Mouse (Mus musculus): ENCODE results near the gene Cpsf6. TPM values are rescaled to one million over a fixed set of nuclear protein-coding genes. Genes with fewer than 3 reads are reported as not detected.

Gene Cpsf6
- polyA plus RNA-seq, 1 experiment from 2014 or later = 41.5 TPM

- no peak overlapping the region for H3K27ac ChIP-seq
- 78% methylated on average over 5 of the region's 5 CpGs for WGBS (ENCODE audit: missing documents)
- no peaks in the 10 kb centered on the region for H3K79me2 ChIP-seq (ENCODE audit: inconsistent target)
- no peaks in the 10 kb centered on the region for H3K36me3 ChIP-seq (ENCODE audit: inconsistent target)
- H3K4me3 ChIP-seq (ENCODE audit: inconsistent target) = no peak overlapping the region
Measured at GRCm38 (mm10) chr10:117322630-117323029, 57.2 kb downstream of the Cpsf6 start.

DNA sequence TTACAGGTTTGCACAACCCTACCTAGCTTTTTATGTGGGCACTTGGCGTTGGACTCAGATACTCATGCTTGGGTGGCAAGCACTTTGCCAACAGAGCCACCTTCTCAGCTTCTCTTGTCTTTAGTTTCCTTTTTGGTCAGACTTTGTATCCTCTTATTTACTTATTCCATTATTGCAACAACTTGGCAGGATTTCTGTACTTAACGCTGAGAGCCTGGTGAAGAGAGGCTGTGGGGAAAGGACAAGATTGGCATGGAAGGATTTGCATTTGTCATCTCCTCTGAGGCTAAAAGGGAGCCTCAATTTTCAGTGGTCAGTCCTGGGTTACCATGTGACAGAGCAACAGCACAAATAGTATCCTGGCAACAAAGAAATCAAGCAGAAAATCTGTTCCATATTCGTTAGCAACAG lies 59.2 kb downstream of the Cpsf6 start:
- H3K4me3 ChIP-seq (ENCODE audit: inconsistent target) = no peak overlapping the region
- H3K36me3 ChIP-seq (ENCODE audit: inconsistent target) = no peaks in the 10 kb centered on the region
- H3K27ac ChIP-seq = no peak overlapping the region
- 75% methylated on average over 3 of the region's 3 CpGs for WGBS (ENCODE audit: missing documents)
- H3K79me2 ChIP-seq (ENCODE audit: inconsistent target) = no peaks in the 10 kb centered on the region

DNA sequence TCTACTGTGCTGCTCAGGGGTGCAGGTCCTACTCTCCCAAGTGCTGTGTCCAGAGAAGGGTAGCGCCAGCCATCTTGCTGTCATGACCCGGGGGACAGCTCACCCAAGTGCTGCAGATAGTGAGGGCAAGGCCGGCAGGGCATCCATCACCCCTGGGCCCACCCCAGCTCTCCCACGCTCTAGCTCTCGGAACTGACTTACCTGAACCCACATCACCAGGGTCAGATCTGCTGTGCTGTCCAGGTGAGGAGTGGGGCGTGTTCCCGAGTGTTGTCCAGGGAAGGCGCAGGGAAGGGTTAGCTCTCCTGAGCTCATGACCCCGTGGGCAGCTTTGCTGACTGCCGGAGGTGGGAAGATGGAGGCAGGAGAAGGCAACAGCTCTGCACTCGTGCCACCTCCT lies 63.4 kb downstream of the Cpsf6 start:
- no peak overlapping the region for H3K27ac ChIP-seq
- 97% methylated on average over 10 of the region's 11 CpGs for WGBS (ENCODE audit: missing documents)

GRCm38 (mm10) chr10:117313133-117313532 lies 66.7 kb downstream of the Cpsf6 start:
- no peaks in the 10 kb centered on the region for H3K79me2 ChIP-seq (ENCODE audit: inconsistent target)
- H3K27ac ChIP-seq = no peak overlapping the region
- 56% methylated on average over 2 of the region's 2 CpGs for WGBS (ENCODE audit: missing documents)
- H3K36me3 ChIP-seq (ENCODE audit: inconsistent target) = no peaks in the 10 kb centered on the region
- H3K4me3 ChIP-seq (ENCODE audit: inconsistent target) = no peak overlapping the region

More for the DNA sequence above, 63.4 kb downstream of the Cpsf6 start:
- H3K79me2 ChIP-seq (ENCODE audit: inconsistent target) = no peaks in the 10 kb centered on the region
- H3K4me3 ChIP-seq (ENCODE audit: inconsistent target) = no peak overlapping the region
- H3K36me3 ChIP-seq (ENCODE audit: inconsistent target) = no peaks in the 10 kb centered on the region

GRCm38 (mm10) chr10:117312168-117312567 lies 67.6 kb downstream of the Cpsf6 start:
- H3K36me3 ChIP-seq (ENCODE audit: inconsistent target) = no peaks in the 10 kb centered on the region
- H3K4me3 ChIP-seq (ENCODE audit: inconsistent target) = no peak overlapping the region
- no peaks in the 10 kb centered on the region for H3K79me2 ChIP-seq (ENCODE audit: inconsistent target)
- no peak overlapping the region for H3K27ac ChIP-seq
- 96% methylated on average over 7 of the region's 8 CpGs for WGBS (ENCODE audit: missing documents)

DNA sequence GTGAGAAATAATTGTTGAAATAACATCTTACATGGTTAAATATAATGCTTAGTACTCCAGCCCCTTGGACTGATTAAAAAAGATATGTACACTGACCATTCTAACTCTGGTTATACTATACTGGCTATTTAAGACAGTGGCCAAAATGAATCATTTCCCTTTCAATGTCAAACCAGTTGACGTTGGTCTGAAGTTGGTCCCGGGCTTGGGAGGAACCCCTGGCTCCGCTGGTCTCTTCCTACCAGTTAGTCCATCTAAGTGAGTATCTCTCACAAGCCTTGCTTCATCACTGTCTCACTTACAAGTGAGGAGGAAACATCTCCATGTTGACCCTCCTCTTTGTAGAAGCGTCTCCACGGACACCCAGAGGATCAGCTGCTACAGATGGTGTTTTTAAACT lies 75.4 kb downstream of the Cpsf6 start:
- Histone ChIP-seq H3K36me3 (ENCODE audit: inconsistent target) (no peaks in the 10 kb centered on the region), H3K27ac (peak overlapping the region; percentile 96), H3K4me3 (ENCODE audit: inconsistent target) (no peak overlapping the region), H3K79me2 (ENCODE audit: inconsistent target) (no peaks in the 10 kb centered on the region)
- WGBS (ENCODE audit: missing documents) = 49% methylated on average over 5 of the region's 5 CpGs

DNA sequence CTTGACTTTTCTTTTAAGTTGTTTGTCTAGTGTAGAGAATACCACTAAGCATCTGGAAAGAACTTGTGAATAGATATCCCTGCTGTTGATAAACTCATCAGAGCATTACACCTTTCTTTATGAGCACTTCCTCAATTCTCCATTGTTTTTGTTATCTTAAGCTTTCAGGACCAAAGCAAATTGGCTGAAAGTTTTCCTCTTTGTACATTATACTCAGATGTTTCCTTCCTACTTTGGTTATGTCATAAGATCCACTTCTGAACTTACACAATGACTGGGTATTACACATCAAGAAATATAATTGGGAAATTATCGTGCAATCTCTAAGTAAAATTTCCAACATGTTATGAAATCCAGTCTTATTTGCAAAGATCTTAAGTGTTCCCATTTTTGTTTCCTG lies 78.1 kb downstream of the Cpsf6 start:
- Histone ChIP-seq H3K79me2 (ENCODE audit: inconsistent target) (no peaks in the 10 kb centered on the region), H3K27ac (peak overlapping the region; percentile 96), H3K36me3 (ENCODE audit: inconsistent target) (no peaks in the 10 kb centered on the region), H3K4me3 (ENCODE audit: inconsistent target) (no peak overlapping the region)
- WGBS (ENCODE audit: missing documents) = 6% methylated on average over 1 of the region's 1 CpGs

DNA sequence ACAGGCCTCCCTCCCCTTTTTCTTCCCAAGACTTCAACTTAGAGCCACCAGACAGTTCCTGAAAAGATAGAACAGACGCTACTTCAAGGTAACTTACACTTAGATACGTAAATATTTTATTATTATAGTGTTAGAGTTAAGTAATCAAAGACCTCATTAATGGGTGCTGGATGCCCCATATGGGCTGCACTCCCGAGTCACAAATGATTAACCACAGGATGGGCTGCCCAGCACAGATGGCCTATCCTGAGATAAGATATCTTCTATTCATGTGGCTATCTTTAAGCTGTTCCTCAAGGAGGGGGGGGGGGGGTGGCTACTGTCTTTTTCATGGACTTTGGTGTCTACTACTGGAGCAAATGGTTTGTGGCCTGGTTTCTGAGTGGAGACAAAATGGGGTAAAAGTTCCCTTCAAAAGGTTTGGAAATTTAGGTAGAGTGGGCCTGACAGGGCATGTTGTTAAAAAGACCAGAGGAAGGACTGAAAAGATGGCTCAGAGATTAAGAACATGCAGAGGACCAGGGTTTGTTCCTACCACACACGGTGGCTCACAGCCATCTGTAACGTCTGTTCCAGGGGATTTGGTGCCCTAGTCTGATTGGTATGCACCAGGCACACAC lies 79.8 kb downstream of the Cpsf6 start:
- no peak overlapping the region for H3K4me3 ChIP-seq (ENCODE audit: inconsistent target)
- H3K27ac ChIP-seq = peak overlapping the region; percentile 96
- whole genome bisulfite sequencing (ENCODE audit: missing documents) = 59% methylated on average over 4 of the region's 5 CpGs
- H3K79me2 ChIP-seq (ENCODE audit: inconsistent target) = no peaks in the 10 kb centered on the region
- no peaks in the 10 kb centered on the region for H3K36me3 ChIP-seq (ENCODE audit: inconsistent target)

GRCm38 (mm10) chr10:117299106-117299505 lies 80.7 kb downstream of the Cpsf6 start:
- WGBS (ENCODE audit: missing documents) = 98% methylated on average over 4 of the region's 4 CpGs
- H3K27ac ChIP-seq = no peak overlapping the region; the same call in 1 of the 2 replicates

DNA sequence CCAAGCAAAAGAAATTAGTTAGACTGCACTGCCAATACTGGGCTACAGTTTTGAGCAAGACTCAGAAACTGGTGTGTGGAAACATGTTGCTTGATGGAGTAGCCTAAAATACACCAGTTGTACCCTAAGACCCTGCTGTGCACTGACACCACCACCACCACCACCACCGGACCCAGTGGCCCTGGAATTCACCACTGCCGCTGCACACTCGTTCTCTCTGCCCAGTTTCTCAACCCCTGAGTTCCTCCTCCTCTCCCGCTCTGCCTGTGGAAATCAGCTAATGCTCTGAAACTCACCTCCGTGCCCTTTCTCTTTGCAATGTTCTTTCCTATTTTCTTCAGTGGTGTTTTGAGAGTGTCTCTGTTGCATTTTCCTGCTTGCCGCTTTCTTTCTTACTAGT lies 81.5 kb downstream of the Cpsf6 start:
- 0 out of 2 replicates have a peak overlapping the region, but pooled peaks have one; percentile 7 for H3K27ac ChIP-seq
- WGBS (ENCODE audit: missing documents) = 51% methylated on average over 6 of the region's 6 CpGs

More at GRCm38 (mm10) chr10:117299106-117299505, 80.7 kb downstream of the Cpsf6 start:
- H3K4me3 ChIP-seq (ENCODE audit: inconsistent target) = no peak overlapping the region
- no peaks in the 10 kb centered on the region for H3K36me3 ChIP-seq (ENCODE audit: inconsistent target)
- H3K79me2 ChIP-seq (ENCODE audit: inconsistent target) = no peaks in the 10 kb centered on the region

More for the DNA sequence above, 81.5 kb downstream of the Cpsf6 start:
- H3K4me3 ChIP-seq (ENCODE audit: inconsistent target) = no peak overlapping the region
- no peaks in the 10 kb centered on the region for H3K36me3 ChIP-seq (ENCODE audit: inconsistent target)
- no peaks in the 10 kb centered on the region for H3K79me2 ChIP-seq (ENCODE audit: inconsistent target)

Other genes with a start within 250 kb of the Cpsf6 start
- 10.7 to 14.5 TPM (median 13.7 TPM) in 3 replicates for gene Frs2, start 231.5 kb downstream of the Cpsf6 start, polyA plus RNA-seq (2018)
- 55.6 to 78.5 TPM (median 58.7 TPM) in 3 replicates for gene Yeats4, start 155.5 kb downstream of the Cpsf6 start, polyA plus RNA-seq (2018)
- gene 9530003J23Rik, start 141.3 kb downstream of the Cpsf6 start, polyA plus RNA-seq (2018) = not detected in 3 replicates
- gene Lyz2, start 97.7 kb downstream of the Cpsf6 start, polyA plus RNA-seq (2018) = 16,156 to 35,026 TPM (median 20,022 TPM) in 3 replicates
- gene Lyz1, start 87.1 kb downstream of the Cpsf6 start, polyA plus RNA-seq (2018) = 3.4 to 8.7 TPM (median 5.9 TPM) in 3 replicates
- 0.06 to 0.07 TPM in 2 of 3 replicates, not detected in the other for gene Cpm, start 249.5 kb upstream of the Cpsf6 start, polyA plus RNA-seq (2018)